Mouse (Mus musculus): ENCODE measurements around the gene BC048562. TPM values are rescaled to one million over a fixed set of nuclear protein-coding genes. Genes with fewer than 3 reads are reported as not detected.

The BC048562 gene
- polyA plus RNA-seq (2014; fragmentation: Nextera tagmentation; extraction: Ambion mirVana) = not detected in 2 replicates

DNA sequence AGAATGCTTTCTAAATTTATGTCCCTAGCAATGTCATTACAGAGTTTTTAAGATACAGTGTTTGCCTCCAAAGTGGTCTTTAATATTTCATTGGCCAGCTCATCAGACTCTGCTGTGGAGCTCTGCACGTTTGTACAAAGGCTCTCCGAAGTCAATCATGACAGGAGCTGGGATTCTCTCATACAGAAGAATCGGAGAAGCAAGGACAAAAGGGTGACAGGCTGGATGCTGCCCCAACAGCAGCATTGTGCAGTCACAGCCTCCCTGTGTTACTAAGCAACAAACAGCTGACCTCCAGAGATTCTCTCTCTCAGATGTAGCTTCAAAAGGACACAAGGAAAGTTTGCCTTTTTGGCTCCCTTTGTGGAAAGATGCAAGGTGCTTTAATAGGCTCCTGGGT lies at the start of gene BC048562:
TSS of gene BC048562 (plus strand) at position 301 of the 400 bp plus-strand sequence.
- ATAC-seq (ENCODE audit: low FRiP score) (no peak), DNase-seq (ENCODE audit: low spot score) (no peak)
- Histone ChIP-seq H3K27me3 (ENCODE audit: control insufficient read depth, insufficient read depth, low read length) (no peaks in the 10 kb centered on the region), H3K9ac (no peak within 1 kb of the TSS), H3K4me1 (replicated peaks; ENCODE audit: control insufficient read depth, insufficient read depth, low read length) (0 out of 2 replicates have a peak, but pooled peaks cover 4% of the 10 kb centered on the region), H3K4me2 (replicated peaks) (no peak within 1 kb of the TSS), H3K4me3 (replicated peaks; ENCODE audit: low read length) (no peak within 1 kb of the TSS), H3K9me3 (ENCODE audit: control insufficient read depth, low read length) (no peaks in the 10 kb centered on the region), H3K36me3 (replicated peaks; ENCODE audit: control insufficient read depth, insufficient read depth) (no peaks in the 10 kb centered on the region), H3K27ac (no peak within 1 kb of the TSS)
- 26% methylated on average over 3 of the region's 3 CpGs for WGBS

DNA sequence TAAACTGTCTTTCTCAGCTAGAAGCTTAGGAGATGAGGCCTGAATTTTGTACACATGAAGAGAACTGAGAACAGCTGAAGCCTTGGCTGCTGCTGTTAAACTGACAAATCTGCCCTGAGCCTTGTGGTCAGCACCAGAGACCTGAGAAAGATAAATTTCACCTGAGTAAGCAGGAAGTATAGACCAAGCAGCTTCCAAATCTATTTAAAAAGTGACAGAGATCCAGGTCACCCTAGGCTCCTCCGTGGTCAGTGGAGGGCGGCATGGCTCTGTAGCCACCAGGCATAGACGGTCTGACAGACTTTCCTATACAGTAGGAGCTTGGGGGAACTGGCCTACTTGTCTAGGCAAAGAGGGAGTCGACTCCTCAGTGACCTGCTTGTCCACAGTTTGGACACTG lies 49.5 kb upstream of the BC048562 start:
- no peak overlapping the region for H3K9ac ChIP-seq
- WGBS = 93% methylated on average over 4 of the region's 4 CpGs
- no peak for ATAC-seq (ENCODE audit: low FRiP score)
- no peaks in the 10 kb centered on the region for H3K27me3 ChIP-seq (ENCODE audit: control insufficient read depth, insufficient read depth, low read length)
- no peak for DNase-seq (ENCODE audit: low spot score)
- H3K4me3 ChIP-seq (replicated peaks; ENCODE audit: low read length) = no peak overlapping the region
- H3K4me2 ChIP-seq (replicated peaks) = no peak overlapping the region
- no peak overlapping the region for H3K27ac ChIP-seq
- peaks cover 99% of the 10 kb centered on the region for H3K36me3 ChIP-seq (replicated peaks; ENCODE audit: control insufficient read depth, insufficient read depth)
- H3K9me3 ChIP-seq (ENCODE audit: control insufficient read depth, low read length) = no peaks in the 10 kb centered on the region
- no peaks in the 10 kb centered on the region for H3K4me1 ChIP-seq (replicated peaks; ENCODE audit: control insufficient read depth, insufficient read depth, low read length)

- Histone ChIP-seq H3K4me2 (replicated peaks) (no peak overlapping the region), H3K27me3 (ENCODE audit: control insufficient read depth, insufficient read depth, low read length) (no peaks in the 10 kb centered on the region), H3K4me3 (replicated peaks; ENCODE audit: low read length) (no peak overlapping the region), H3K9me3 (ENCODE audit: control insufficient read depth, low read length) (no peaks in the 10 kb centered on the region), H3K9ac (no peak overlapping the region), H3K4me1 (replicated peaks; ENCODE audit: control insufficient read depth, insufficient read depth, low read length) (no peaks in the 10 kb centered on the region), H3K36me3 (replicated peaks; ENCODE audit: control insufficient read depth, insufficient read depth) (peaks cover 99% of the 10 kb centered on the region), H3K27ac (no peak overlapping the region)
- ATAC-seq (ENCODE audit: low FRiP score) (no peak), DNase-seq (ENCODE audit: low spot score) (no peak)
- WGBS = 83% methylated on average over 10 of the region's 10 CpGs
Observed at GRCm38 (mm10) chr9:108388601-108389000, 47.7 kb upstream of the BC048562 start.

- no peak overlapping the region for H3K4me3 ChIP-seq (replicated peaks; ENCODE audit: low read length)
- H3K4me1 ChIP-seq (replicated peaks; ENCODE audit: control insufficient read depth, insufficient read depth, low read length) = no peaks in the 10 kb centered on the region
- no peaks in the 10 kb centered on the region for H3K27me3 ChIP-seq (ENCODE audit: control insufficient read depth, insufficient read depth, low read length)
- ATAC-seq (ENCODE audit: low FRiP score) (no peak), DNase-seq (ENCODE audit: low spot score) (no peak)
- H3K9me3 ChIP-seq (ENCODE audit: control insufficient read depth, low read length) = no peaks in the 10 kb centered on the region
- WGBS = 87% methylated on average over 6 of the region's 6 CpGs
- H3K36me3 ChIP-seq (replicated peaks; ENCODE audit: control insufficient read depth, insufficient read depth) = peaks cover 98% of the 10 kb centered on the region
- H3K9ac ChIP-seq = no peak overlapping the region
- H3K4me2 ChIP-seq (replicated peaks) = no peak overlapping the region
- H3K27ac ChIP-seq = no peak overlapping the region
Observed at GRCm38 (mm10) chr9:108389220-108389619, 47.1 kb upstream of the BC048562 start.

- H3K9me3 ChIP-seq (ENCODE audit: control insufficient read depth, low read length) = no peaks in the 10 kb centered on the region
- 48% methylated on average over 18 of the region's 18 CpGs for WGBS
- DNase-seq (ENCODE audit: low spot score) = no peak
- H3K36me3 ChIP-seq (replicated peaks; ENCODE audit: control insufficient read depth, insufficient read depth) = peaks cover 64% of the 10 kb centered on the region
- H3K4me2 ChIP-seq (replicated peaks) = no peak within 1 kb of the TSS
- H3K4me1 ChIP-seq (replicated peaks; ENCODE audit: control insufficient read depth, insufficient read depth, low read length) = no peaks in the 10 kb centered on the region
- H3K4me3 ChIP-seq (replicated peaks; ENCODE audit: low read length) = no peak within 1 kb of the TSS
- H3K9ac ChIP-seq = no peak within 1 kb of the TSS
- ATAC-seq (ENCODE audit: low FRiP score) = no peak
- no peak within 1 kb of the TSS for H3K27ac ChIP-seq
- no peaks in the 10 kb centered on the region for H3K27me3 ChIP-seq (ENCODE audit: control insufficient read depth, insufficient read depth, low read length)
Observed at GRCm38 (mm10) chr9:108392676-108393075, 43.6 kb upstream of the BC048562 start, which contains the start of gene 1700102P08Rik. 1700102P08Rik (plus strand) TSS chr9:108392805.

DNA sequence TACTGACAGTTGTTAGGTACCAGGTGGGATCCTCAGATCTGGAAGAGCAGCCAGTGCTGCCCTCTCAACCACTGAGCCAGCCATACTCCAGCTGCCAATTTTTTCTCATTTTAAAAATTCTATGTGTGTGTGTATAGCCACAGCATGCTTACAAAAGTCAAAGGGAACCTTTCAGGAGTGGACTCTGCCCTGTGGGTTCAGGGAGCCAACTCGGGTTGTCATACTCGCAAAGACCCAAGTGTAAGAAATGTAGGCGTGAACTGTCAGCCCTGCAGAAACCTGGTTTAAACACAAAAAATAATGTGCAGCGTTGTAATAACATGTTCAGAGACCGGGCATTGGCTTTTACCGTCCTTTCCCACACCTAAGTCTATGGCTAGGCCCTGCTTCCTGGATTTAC lies 42.1 kb upstream of the BC048562 start:
- H3K4me3 ChIP-seq (replicated peaks; ENCODE audit: low read length) = no peak overlapping the region
- H3K9ac ChIP-seq = no peak overlapping the region
- peaks cover 48% of the 10 kb centered on the region for H3K36me3 ChIP-seq (replicated peaks; ENCODE audit: control insufficient read depth, insufficient read depth)
- H3K27ac ChIP-seq = no peak overlapping the region
- H3K27me3 ChIP-seq (ENCODE audit: control insufficient read depth, insufficient read depth, low read length) = no peaks in the 10 kb centered on the region
- no peak for DNase-seq (ENCODE audit: low spot score)
- ATAC-seq (ENCODE audit: low FRiP score) = no peak
- H3K9me3 ChIP-seq (ENCODE audit: control insufficient read depth, low read length) = no peaks in the 10 kb centered on the region
- 97% methylated on average over 6 of the region's 6 CpGs for WGBS
- no peaks in the 10 kb centered on the region for H3K4me1 ChIP-seq (replicated peaks; ENCODE audit: control insufficient read depth, insufficient read depth, low read length)
- H3K4me2 ChIP-seq (replicated peaks) = no peak overlapping the region

- WGBS = 86% methylated on average over 1 of the region's 1 CpGs
- no peaks in the 10 kb centered on the region for H3K9me3 ChIP-seq (ENCODE audit: control insufficient read depth, low read length)
Observed at GRCm38 (mm10) chr9:108395427-108395826, 40.9 kb upstream of the BC048562 start.

DNA sequence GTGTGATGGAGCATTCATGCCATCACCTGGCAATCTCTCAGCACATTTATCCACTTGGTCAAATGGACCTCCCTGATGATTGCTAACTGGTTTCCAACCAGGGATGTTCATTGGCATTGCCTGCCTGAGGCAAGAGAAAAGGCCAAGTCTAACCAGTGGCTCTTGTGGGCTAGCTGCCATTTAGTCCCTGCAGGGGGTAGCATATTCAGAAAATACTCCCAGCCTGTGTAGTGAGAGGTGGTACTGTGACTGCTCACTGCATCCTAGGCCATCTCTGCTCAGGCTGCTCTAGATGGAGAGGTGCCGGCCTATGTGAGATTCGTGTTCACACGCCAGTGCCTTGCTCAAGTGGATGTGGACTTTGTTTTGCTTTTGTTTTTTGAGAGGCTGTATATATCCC lies 38.0 kb upstream of the BC048562 start:
- peaks cover 9% of the 10 kb centered on the region; the same call in 1 of the 2 replicates for H3K4me1 ChIP-seq (replicated peaks; ENCODE audit: control insufficient read depth, insufficient read depth, low read length)
- peaks cover 8% of the 10 kb centered on the region for H3K36me3 ChIP-seq (replicated peaks; ENCODE audit: control insufficient read depth, insufficient read depth)
- ATAC-seq (ENCODE audit: low FRiP score) (no peak), DNase-seq (ENCODE audit: low spot score) (no peak)
- no peak overlapping the region for H3K4me2 ChIP-seq (replicated peaks)
- no peak overlapping the region for H3K27ac ChIP-seq
- no peaks in the 10 kb centered on the region for H3K27me3 ChIP-seq (ENCODE audit: control insufficient read depth, insufficient read depth, low read length)
- H3K9me3 ChIP-seq (ENCODE audit: control insufficient read depth, low read length) = no peaks in the 10 kb centered on the region
- WGBS = 91% methylated on average over 3 of the region's 3 CpGs
- no peak overlapping the region for H3K4me3 ChIP-seq (replicated peaks; ENCODE audit: low read length)
- H3K9ac ChIP-seq = no peak overlapping the region

More at GRCm38 (mm10) chr9:108395427-108395826, 40.9 kb upstream of the BC048562 start:
- peaks cover 37% of the 10 kb centered on the region for H3K36me3 ChIP-seq (replicated peaks; ENCODE audit: control insufficient read depth, insufficient read depth)
- H3K9ac ChIP-seq = no peak overlapping the region
- no peaks in the 10 kb centered on the region for H3K27me3 ChIP-seq (ENCODE audit: control insufficient read depth, insufficient read depth, low read length)
- H3K4me2 ChIP-seq (replicated peaks) = no peak overlapping the region
- DNase-seq (ENCODE audit: low spot score) (no peak), ATAC-seq (ENCODE audit: low FRiP score) (no peak)
- H3K4me3 ChIP-seq (replicated peaks; ENCODE audit: low read length) = no peak overlapping the region
- no peak overlapping the region for H3K27ac ChIP-seq
- no peaks in the 10 kb centered on the region for H3K4me1 ChIP-seq (replicated peaks; ENCODE audit: control insufficient read depth, insufficient read depth, low read length)

GRCm38 (mm10) chr9:108401186-108401960 lies 34.9 kb upstream of the BC048562 start:
- H3K9me3 ChIP-seq (ENCODE audit: control insufficient read depth, low read length) = no peaks in the 10 kb centered on the region
- no peak overlapping the region for H3K4me3 ChIP-seq (replicated peaks; ENCODE audit: low read length)
- 31% methylated on average over 7 of the region's 7 CpGs for WGBS
- H3K4me2 ChIP-seq (replicated peaks) = no peak overlapping the region
- ATAC-seq (ENCODE audit: low FRiP score) (no peak), DNase-seq (ENCODE audit: low spot score) (peak; percentile 50)
- no peak overlapping the region for H3K9ac ChIP-seq
- H3K36me3 ChIP-seq (replicated peaks; ENCODE audit: control insufficient read depth, insufficient read depth) = no peaks in the 10 kb centered on the region
- H3K27me3 ChIP-seq (ENCODE audit: control insufficient read depth, insufficient read depth, low read length) = no peaks in the 10 kb centered on the region
- peaks cover 9% of the 10 kb centered on the region; the same call in 1 of the 2 replicates for H3K4me1 ChIP-seq (replicated peaks; ENCODE audit: control insufficient read depth, insufficient read depth, low read length)
- peak overlapping the region; percentile 57 for H3K27ac ChIP-seq
